Mouse (Mus musculus) heart, embryonic 16.5 days (tissue): Measurements from ENCODE around the gene Rab3il1. TPM values are rescaled to one million over a fixed set of nuclear protein-coding genes. Genes with fewer than 3 reads are reported as not detected.

Experiments used
- ATAC-seq: fragments of 200-750 bp; cut with Nextera tagmentation; replicated peaks from 2 replicates; pipeline ENCODE4 v1.8.0; 2017; ENCODE audit warnings: moderate number of reproducible peaks; ENCODE audit not compliant: insufficient read depth, low FRiP score; ENCODE audit errors: extremely low read depth
- H3K27ac ChIP-seq: fragments of 300-500 bp; sonication (generic); 2 replicates; pipeline ENCODE4 v1.5.1; 2014; ENCODE audit warnings: mild to moderate bottlenecking, low read length, control low read depth, moderate library complexity
- H3K27me3 ChIP-seq: fragments of 300-500 bp; sonication (generic); 2 replicates; pipeline ENCODE4 v1.6.1; 2014; ENCODE audit warnings: low read length, mixed read lengths; ENCODE audit not compliant: control insufficient read depth, insufficient read depth
- H3K36me3 ChIP-seq: fragments of 300-500 bp; sonication (generic); 2 replicates; pipeline ENCODE4 v1.6.1; 2014; ENCODE audit not compliant: control insufficient read depth, insufficient read depth
- H3K4me1 ChIP-seq: fragments of 300-500 bp; sonication (generic); 2 replicates; pipeline ENCODE4 v1.6.1; 2014; ENCODE audit warnings: low read length, mixed read lengths; ENCODE audit not compliant: control insufficient read depth, insufficient read depth
- H3K4me2 ChIP-seq: fragments of 300-500 bp; sonication (generic); 2 replicates; pipeline ENCODE4 v1.6.1; 2014; ENCODE audit warnings: low read depth, mild to moderate bottlenecking, control low read depth, low read length
- H3K4me3 ChIP-seq: fragments of 300-500 bp; sonication (generic); 2 replicates; pipeline ENCODE4 v1.5.1; 2014; ENCODE audit warnings: mild to moderate bottlenecking, control low read depth, low read length
- H3K9ac ChIP-seq: fragments of 300-500 bp; sonication (generic); 2 replicates; pipeline ENCODE4 v1.6.1; 2014; ENCODE audit warnings: low read length, control low read depth
- H3K9me3 ChIP-seq: fragments of 300-500 bp; sonication (generic); replicated peaks from 2 replicates; pipeline ENCODE4 v1.6.1; 2016; ENCODE audit warnings: low read length; ENCODE audit not compliant: control insufficient read depth
- WGBS: fragments of 180-500 bp; shearing (Covaris S2); extraction: QIAGEN DNeasy Blood & Tissue Kit; methylation state at CpG from one replicate; pipeline ENCODE4 v1.1.7; 2014; 5-methylcytosine and 5-hydroxymethylcytosine counted together
- polyA plus RNA-seq: library from polyadenylated mRNA; unstranded; fragments of >200 nt; fragmentation: Nextera tagmentation; extraction: Ambion mirVana; gene quantifications from 2 replicates; pipeline ENCODE4 v1.2.1, GENCODE M21; 2015

Rab3il1 gene
- polyA plus RNA-seq, 1 experiment from 2014 or later: 24.0 TPM

DNA sequence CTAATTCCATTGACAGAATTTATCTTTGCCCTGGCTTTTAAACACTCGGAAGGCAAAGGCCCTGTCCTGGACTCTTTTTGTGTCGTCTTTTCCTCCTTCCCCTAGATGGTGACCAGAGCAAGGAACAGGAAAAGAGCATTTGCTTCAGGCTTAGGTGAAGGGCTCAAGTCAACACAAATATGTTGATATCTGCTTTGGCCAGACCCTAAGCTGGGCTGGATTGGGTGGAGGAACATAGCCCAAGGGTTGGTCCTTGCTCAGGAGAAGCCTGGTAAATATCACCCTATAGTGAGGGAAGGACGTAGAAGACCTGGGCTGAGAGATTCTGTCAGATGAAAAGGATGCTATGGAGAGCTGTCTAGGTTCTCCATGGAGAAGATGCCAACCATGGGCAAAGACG is 14.7 kb downstream of the Rab3il1 start:
- Histone ChIP-seq H3K9ac (no peak overlapping the region), H3K27ac (no peak overlapping the region), H3K4me3 (no peak overlapping the region), H3K27me3 (no peaks in the 10 kb centered on the region), H3K36me3 (no peaks in the 10 kb centered on the region), H3K4me1 (peaks cover 35% of the 10 kb centered on the region), H3K4me2 (no peak overlapping the region), H3K9me3 (no peaks in the 10 kb centered on the region)
- 77% methylated on average over 4 of the region's 4 CpGs for WGBS
- ATAC-seq: no peak

DNA sequence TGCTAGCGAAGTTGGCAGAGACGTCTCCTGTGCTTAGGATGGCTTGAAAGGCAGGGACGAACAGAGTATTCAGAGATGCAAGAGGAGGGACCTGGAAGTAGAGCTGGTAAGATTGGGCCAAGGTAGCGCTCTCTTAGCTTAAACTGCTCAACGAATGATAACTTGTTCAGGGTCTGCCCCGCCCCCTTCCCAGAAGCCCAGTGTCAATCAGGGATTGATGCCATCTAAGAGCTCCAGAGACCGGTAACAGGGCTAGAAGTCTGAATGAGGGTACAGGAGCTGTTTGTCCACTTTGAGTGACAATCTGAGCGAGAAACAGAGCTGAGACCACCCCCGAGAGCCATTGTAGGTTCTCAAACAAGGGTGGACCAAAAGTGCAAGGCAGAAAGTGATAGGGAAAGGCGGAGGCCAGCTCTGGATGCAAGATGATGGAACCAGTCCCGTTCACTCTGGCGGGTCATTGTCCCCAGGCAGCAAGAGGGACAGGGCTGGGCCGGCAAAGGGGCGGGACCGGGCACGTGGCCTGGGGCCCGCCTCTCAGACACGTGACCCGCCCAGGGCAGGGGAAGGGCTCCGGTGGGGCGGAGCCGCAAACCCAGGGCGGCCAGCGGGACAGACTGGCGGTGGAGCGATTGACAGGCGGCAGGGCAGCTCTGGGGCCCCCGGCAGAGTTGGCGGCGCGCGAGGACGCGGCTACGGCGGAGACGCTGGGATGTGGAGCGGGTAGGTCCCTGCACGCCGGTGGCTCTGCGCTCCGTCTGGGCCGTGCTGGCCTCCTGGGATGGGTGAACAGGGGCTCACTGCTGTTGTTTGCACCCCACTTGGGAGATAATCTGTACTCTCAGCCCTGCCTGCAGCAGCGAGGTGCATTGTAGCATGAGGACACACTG is 16.4 kb downstream of the Rab3il1 start:
- Histone ChIP-seq H3K9me3 (no peaks in the 10 kb centered on the region), H3K9ac (peak overlapping the region; percentile 78), H3K27me3 (no peaks in the 10 kb centered on the region), H3K36me3 (no peaks in the 10 kb centered on the region), H3K4me1 (peaks cover 39% of the 10 kb centered on the region), H3K4me2 (peak overlapping the region; percentile 76), H3K27ac (peak overlapping the region; percentile 75), H3K4me3 (peak overlapping the region; percentile 64)
- WGBS: 8% methylated on average over 44 of the region's 44 CpGs
- peak; percentile 96 for ATAC-seq

DNA sequence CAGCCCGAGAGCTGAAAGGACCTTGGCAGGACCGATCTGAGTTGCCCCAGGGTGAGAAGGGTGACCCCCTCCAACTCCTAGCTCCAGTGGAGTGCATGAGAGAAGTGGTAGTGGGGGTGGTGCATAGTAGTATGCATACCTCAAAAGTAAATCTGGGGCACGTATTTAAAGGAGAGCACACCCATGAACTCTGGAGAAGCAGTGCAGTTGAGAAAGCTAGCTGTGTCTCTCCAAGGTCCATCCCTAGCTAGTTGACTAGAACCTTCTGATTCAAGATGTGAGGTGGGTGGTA is 17.0 kb downstream of the Rab3il1 start:
- peak; percentile 28 for ATAC-seq
- H3K27ac ChIP-seq: peak overlapping the region; percentile 63
- H3K9me3 ChIP-seq: no peaks in the 10 kb centered on the region
- peak overlapping the region; percentile 76 for H3K4me2 ChIP-seq
- H3K36me3 ChIP-seq: no peaks in the 10 kb centered on the region
- peak overlapping the region; percentile 64 for H3K4me3 ChIP-seq
- no peaks in the 10 kb centered on the region for H3K27me3 ChIP-seq
- peaks cover 34% of the 10 kb centered on the region for H3K4me1 ChIP-seq
- H3K9ac ChIP-seq: peak overlapping the region; percentile 78
- 0% methylated on average over 3 of the region's 3 CpGs for WGBS

DNA sequence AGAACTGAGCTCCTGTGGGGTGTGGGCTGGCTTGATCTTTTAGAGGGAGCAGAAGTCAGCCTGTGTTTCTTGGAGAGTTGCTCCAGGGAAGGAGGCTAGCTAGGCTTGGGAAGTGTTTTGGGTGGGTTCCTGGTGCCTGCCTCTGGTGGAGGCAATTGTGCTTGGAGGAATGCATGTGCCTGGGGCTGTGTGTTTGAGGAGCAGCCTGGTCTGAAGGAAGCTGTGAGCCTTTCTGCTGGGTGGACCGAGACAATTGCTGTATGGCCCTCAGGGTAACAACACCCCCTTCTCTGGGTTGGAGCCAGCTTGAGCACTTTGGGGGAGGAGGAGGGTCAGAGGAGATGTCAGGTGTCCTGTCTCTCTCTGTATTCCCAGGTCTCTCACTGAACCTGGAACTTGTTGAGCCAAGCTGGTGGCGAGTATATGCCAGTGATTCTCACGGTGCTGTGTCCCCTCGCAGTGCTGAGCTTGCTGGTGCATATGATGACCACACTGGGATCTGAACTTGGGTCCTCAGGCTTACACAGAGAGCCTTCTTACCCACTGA is 17.8 kb downstream of the Rab3il1 start:
- H3K27ac ChIP-seq: no peak overlapping the region
- no peaks in the 10 kb centered on the region for H3K9me3 ChIP-seq
- peaks cover 31% of the 10 kb centered on the region for H3K4me1 ChIP-seq
- WGBS: 73% methylated on average over 4 of the region's 4 CpGs
- no peak for ATAC-seq
- H3K4me3 ChIP-seq: peak overlapping the region; percentile 64
- H3K27me3 ChIP-seq: no peaks in the 10 kb centered on the region
- H3K4me2 ChIP-seq: peak overlapping the region; percentile 76
- H3K36me3 ChIP-seq: no peaks in the 10 kb centered on the region
- peak overlapping the region; percentile 78 for H3K9ac ChIP-seq

DNA sequence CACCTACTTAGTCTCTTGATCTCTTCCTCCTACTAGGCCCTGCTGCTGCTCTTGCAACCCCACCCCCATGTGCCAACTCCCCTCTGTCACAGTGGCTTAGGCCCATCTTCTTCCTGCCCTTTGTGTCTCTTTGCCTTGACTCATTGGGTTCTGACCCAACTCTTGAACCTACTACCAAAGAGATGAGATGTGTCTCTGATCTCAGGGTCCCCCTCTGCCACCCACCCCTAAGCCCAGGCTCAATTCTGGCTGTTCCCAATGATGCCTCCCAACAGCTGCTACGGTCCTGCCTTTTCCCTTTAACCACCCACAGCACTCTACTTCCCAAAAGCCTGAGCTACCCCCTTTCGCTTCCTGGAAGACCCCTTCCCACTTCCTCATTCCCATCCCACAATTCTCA is 20.5 kb downstream of the Rab3il1 start:
- no peaks in the 10 kb centered on the region for H3K9me3 ChIP-seq
- no peaks in the 10 kb centered on the region for H3K27me3 ChIP-seq
- no peak for ATAC-seq
- H3K27ac ChIP-seq: peak overlapping the region; percentile 41; the same call in 1 of the 2 replicates
- H3K4me3 ChIP-seq: no peak overlapping the region
- 83% methylated on average over 2 of the region's 2 CpGs for WGBS
- H3K4me1 ChIP-seq: peaks cover 44% of the 10 kb centered on the region
- H3K4me2 ChIP-seq: no peak overlapping the region
- H3K36me3 ChIP-seq: no peaks in the 10 kb centered on the region
- no peak overlapping the region for H3K9ac ChIP-seq

DNA sequence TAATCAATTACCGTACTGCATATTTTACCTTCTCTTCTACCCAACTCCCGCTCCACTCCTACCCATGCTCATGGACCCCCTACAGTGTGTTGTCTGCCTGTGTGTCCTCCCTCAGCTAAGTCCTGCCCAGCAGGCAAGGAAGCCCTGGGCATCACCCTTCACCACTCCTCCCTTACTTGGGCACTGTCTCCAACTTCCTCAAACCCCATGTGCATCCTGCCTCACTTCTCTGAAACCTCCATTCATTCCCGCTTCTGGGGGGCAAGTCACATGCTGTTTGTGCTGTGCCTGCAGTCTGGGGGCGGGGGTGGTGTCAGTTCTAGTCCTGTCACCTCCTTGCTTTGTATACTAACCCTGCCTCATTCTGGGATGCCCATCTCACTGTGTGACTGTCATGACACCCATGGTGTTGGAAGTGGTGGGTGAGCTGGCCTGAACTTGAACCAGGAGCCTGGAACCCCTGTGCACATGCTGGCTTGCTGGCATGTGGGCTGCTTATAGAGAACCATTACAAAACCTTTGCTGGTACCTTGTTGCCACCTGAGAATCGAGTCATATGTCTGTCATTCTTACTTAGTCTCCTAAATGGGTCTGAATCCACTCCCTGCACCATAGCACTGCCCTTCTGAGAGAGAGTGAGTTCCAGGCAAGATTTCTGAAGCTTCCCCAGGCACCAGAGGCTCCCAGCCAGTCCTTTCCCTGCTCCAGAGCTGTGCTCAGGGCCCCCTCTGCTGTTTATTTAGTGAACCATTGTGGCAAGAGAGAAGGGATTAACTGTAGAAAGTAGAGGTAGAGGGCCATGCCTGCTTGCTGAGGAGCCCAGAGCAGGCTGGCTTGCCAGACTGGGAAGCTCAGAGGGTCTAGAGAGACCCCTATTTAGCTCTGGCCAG is 21.2 kb downstream of the Rab3il1 start:
- Histone ChIP-seq H3K9ac (0 out of 2 replicates have a peak overlapping the region, but pooled peaks have one; percentile 0), H3K27ac (peak overlapping the region; percentile 41), H3K4me2 (no peak overlapping the region), H3K4me3 (no peak overlapping the region), H3K36me3 (no peaks in the 10 kb centered on the region), H3K4me1 (peaks cover 41% of the 10 kb centered on the region), H3K9me3 (no peaks in the 10 kb centered on the region), H3K27me3 (no peaks in the 10 kb centered on the region)
- ATAC-seq: no peak
- 63% methylated on average over 5 of the region's 5 CpGs for WGBS

DNA sequence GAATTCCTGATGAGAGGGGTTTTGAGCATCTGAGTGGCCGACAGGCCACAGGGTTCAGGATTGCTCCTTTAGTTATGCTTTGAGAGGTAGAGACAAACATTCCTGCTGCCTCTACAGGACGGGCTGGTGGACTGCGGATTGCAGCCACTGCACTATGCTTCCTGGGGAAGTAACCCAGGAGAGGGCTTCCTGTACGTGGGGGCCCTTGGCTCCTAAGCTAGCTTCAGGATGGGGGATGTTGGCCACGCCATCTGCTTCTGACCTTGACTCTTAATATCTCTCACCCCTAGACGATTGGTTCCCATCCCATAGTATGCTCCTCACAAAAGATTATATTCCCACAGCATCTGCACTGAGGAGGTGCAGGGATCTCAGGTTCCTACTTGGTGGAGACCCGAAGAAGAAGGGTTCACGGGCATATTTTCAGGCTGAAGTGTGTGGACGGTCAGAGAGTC is 21.9 kb downstream of the Rab3il1 start:
- Histone ChIP-seq H3K4me2 (no peak overlapping the region), H3K27me3 (no peaks in the 10 kb centered on the region), H3K9ac (no peak overlapping the region), H3K4me3 (no peak overlapping the region), H3K27ac (peak overlapping the region; percentile 56), H3K4me1 (peaks cover 38% of the 10 kb centered on the region), H3K36me3 (no peaks in the 10 kb centered on the region), H3K9me3 (no peaks in the 10 kb centered on the region)
- ATAC-seq: no peak
- WGBS: 53% methylated on average over 9 of the region's 9 CpGs

DNA sequence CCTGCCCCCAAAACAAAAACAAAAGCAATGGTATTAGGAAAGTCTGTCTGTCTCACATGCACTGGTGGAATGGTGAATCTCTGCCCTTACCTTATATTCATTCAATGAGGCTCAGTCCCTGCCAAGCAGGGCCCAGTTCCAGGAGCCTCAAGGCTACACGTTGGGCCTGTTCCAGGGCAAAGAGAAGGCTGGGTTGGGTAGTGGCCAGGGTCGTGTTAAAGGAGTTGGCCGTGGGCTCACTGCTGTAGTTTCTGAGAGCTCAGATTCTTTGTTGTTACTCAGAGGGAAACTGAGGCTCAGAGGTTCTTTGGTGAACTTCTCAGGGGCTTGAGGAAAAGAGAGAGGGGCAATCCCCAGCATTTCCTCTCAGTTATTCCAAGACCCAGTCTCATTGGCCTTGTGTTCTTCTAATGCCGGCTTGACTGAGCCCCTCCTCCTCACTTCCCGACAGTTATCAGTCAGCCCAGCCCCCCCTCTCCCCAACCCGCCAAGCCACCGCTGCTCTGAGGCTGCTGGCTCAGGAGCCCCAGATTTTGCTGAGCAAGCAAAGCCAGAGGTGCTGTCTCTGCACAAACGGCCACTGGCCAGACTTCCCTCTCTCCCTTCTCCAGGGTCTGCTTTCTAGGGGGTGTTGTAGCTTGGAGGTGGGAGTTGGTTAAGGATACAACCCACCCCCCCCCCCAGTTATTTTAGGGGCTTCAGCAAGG is 23.9 kb downstream of the Rab3il1 start:
- Histone ChIP-seq H3K9ac (peak overlapping the region; percentile 31), H3K4me2 (peak overlapping the region; percentile 31; the same call in 1 of the 2 replicates), H3K36me3 (no peaks in the 10 kb centered on the region), H3K27me3 (no peaks in the 10 kb centered on the region), H3K4me1 (peaks cover 30% of the 10 kb centered on the region), H3K9me3 (no peaks in the 10 kb centered on the region), H3K4me3 (no peak overlapping the region), H3K27ac (peak overlapping the region; percentile 79)
- WGBS: 7% methylated on average over 8 of the region's 8 CpGs
- ATAC-seq: peak; percentile 66
